Mouse (Mus musculus): ENCODE results near the gene Gm13276.
"Not testable (repeated sequence)": the region's sequence is repeated elsewhere in the genome, so short reads cannot be mapped to it uniquely, and the experiment has no call there.

GRCm38 (mm10) chr4:88773534-88773933 is 12.0 kb upstream of the Gm13276 start, which contains the start of gene Gm13290:
- not testable (repeated sequence) for TF ChIP-seq POLR2A (IDR thresholded peaks at IDR 0.05; ENCODE audit: control insufficient read depth, low read depth, low read length); CTCF (IDR thresholded peaks at IDR 0.05; ENCODE audit: control insufficient read depth, insufficient read depth, insufficient replicate concordance, low read depth, low read length)
